Mouse (Mus musculus): ENCODE measurements around the gene Mipep. TPM values are rescaled to one million over a fixed set of nuclear protein-coding genes. Genes with fewer than 3 reads are reported as not detected.

The Mipep gene
- total RNA-seq, 2 experiments from 2014 or later, result 70.0 to 75.1 TPM

Other genes starting within 250 kb of the Mipep start
- 10 to 100 TPM; 11.1 to 11.4 TPM for gene Spata13, start 150.6 kb upstream of the Mipep start, total RNA-seq (2021)
- gene C1qtnf9, start 16.4 kb upstream of the Mipep start, total RNA-seq (2021), result 10 to 100 TPM; 42.7 to 47.8 TPM